Mouse (Mus musculus) hindbrain, embryonic 13.5 days (tissue): ENCODE measurements at regions not wholly inside any gene's neighbourhood (a gene's known extent, or its start where the extent isn't known, plus 50 kb on each side); places are given as distances from the start of the nearest gene placed in this dataset.

ENCODE experiments used
- ATAC-seq: fragments of 200-750 bp; cut with Nextera tagmentation; 2 replicates; pipeline ENCODE4 v1.8.0; 2017; ENCODE audit warnings: moderate TSS enrichment; ENCODE audit not compliant: low FRiP score
- H3K27ac ChIP-seq: fragments of 300-500 bp; sonication (generic); 2 replicates; pipeline ENCODE4 v1.5.1; 2015; ENCODE audit warnings: inconsistent platforms, mild to moderate bottlenecking, moderate library complexity
- H3K27me3 ChIP-seq: fragments of 300-500 bp; sonication (generic); 2 replicates; pipeline ENCODE4 v1.6.1; 2015; ENCODE audit warnings: mild to moderate bottlenecking, inconsistent platforms
- H3K36me3 ChIP-seq: fragments of 300-500 bp; sonication (generic); 2 replicates; pipeline ENCODE4 v1.6.1; 2015; ENCODE audit warnings: mild to moderate bottlenecking, inconsistent platforms
- H3K4me1 ChIP-seq: fragments of 300-500 bp; sonication (generic); replicated peaks from 2 replicates; pipeline ENCODE4 v1.6.1; 2015; ENCODE audit warnings: inconsistent platforms
- H3K4me2 ChIP-seq: fragments of 300-500 bp; sonication (generic); 2 replicates; pipeline ENCODE4 v1.6.1; 2015; ENCODE audit warnings: inconsistent platforms, mild to moderate bottlenecking, moderate library complexity
- H3K4me3 ChIP-seq: fragments of 300-500 bp; sonication (generic); 2 replicates; pipeline ENCODE4 v1.5.1; 2015; ENCODE audit warnings: mild to moderate bottlenecking, inconsistent platforms
- H3K9ac ChIP-seq: fragments of 300-500 bp; sonication (generic); 2 replicates; pipeline ENCODE4 v1.6.1; 2015; ENCODE audit warnings: mild to moderate bottlenecking, inconsistent platforms
- H3K9me3 ChIP-seq: fragments of 300-500 bp; sonication (generic); 2 replicates; pipeline ENCODE4 v1.6.1; 2016; ENCODE audit warnings: inconsistent platforms
- WGBS: fragments of 180-500 bp; shearing (Covaris S2); methylation state at CpG from one replicate; pipeline ENCODE4 v1.1.7; 2015; 5-methylcytosine and 5-hydroxymethylcytosine counted together

DNA sequence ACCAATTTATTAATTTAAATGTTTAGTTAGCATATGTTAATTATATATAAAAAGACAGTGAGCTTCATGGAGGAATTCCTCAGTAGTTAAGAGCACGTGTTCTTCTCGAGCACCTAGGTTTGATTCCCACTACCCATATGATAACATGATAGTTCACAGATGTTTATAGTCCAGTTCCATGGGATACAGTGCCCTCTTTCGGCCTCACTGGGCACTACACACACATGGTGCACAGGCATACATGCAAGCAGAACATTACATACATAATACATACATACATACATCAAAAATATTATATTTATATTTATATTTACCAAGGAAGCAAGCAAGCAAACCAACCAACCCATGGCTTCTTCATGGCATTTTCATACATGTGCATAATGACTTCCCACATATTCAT, 51.6 kb upstream of the Fam180a start:
- H3K4me3 ChIP-seq: no peak overlapping the region
- H3K4me2 ChIP-seq: no peak overlapping the region
- no peaks in the 10 kb centered on the region for H3K9me3 ChIP-seq
- no peak overlapping the region for H3K9ac ChIP-seq
- no peak for ATAC-seq
- H3K36me3 ChIP-seq: no peaks in the 10 kb centered on the region
- no peak overlapping the region for H3K27ac ChIP-seq
- WGBS: 90% methylated on average over 3 of the region's 3 CpGs
- H3K4me1 ChIP-seq: peaks cover 15% of the 10 kb centered on the region
- H3K27me3 ChIP-seq: no peaks in the 10 kb centered on the region

DNA sequence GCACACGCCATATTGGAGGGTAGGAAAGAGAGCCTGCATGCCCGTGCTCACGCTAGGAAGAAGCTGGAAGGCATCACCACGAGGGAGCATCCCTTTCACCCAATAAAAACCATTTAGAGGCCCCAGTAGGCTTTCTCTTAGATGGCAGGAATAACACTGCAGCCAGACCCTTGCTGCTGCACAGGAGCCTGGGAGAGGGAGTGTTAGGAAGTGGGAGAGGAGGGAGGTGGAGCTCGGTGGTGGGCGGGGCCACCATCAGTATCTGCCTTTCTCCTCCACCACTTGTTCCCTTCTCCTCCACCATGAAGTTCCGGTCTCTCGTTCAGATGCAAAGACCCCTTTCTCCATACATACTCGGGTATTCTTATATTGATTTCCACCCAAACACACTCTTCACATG, 50.6 kb upstream of the Fam180a start:
- Histone ChIP-seq H3K4me3 (no peak overlapping the region), H3K4me2 (no peak overlapping the region), H3K36me3 (no peaks in the 10 kb centered on the region), H3K4me1 (peaks cover 15% of the 10 kb centered on the region), H3K27ac (no peak overlapping the region), H3K9me3 (no peaks in the 10 kb centered on the region), H3K9ac (no peak overlapping the region), H3K27me3 (no peaks in the 10 kb centered on the region)
- 88% methylated on average over 9 of the region's 9 CpGs for WGBS
- no peak for ATAC-seq
